Mouse (Mus musculus): ENCODE measurements around the gene Sfpq.

DNA sequence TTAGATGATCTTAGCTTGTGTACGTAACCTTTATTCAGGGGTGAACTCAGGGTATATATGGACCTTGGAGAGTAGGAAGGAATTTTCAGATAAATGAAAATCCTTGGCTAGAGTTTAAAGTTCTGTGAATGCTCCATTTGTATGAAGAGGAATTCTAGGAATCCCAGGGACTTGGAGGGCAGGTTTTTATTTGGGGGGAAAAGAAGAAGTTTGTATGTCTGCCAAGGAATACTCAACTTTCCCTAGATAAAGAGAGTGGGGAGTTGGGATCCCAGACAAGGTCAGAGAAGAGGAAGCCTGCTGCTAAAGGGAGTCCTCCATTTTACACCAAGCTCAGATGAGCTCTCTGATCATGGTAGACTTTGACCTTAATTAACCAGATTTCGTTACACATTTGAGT lies 62.0 kb downstream of the Sfpq start:
- TF ChIP-seq CTCF (IDR thresholded peaks at IDR 0.05; ENCODE audit: borderline replicate concordance, insufficient read depth, low read depth, low read length), result no peak
- TF ChIP-seq POLR2A (IDR thresholded peaks at IDR 0.05; ENCODE audit: borderline replicate concordance, insufficient read depth, low read length), result no peak
